Mouse (Mus musculus): ENCODE measurements around the gene Rsg1. TPM values are rescaled to one million over a fixed set of nuclear protein-coding genes. Genes with fewer than 3 reads are reported as not detected.
A peak's percentile ranks its signal among the peaks of the same experiment; 100 is the strongest.

Gene Rsg1
- polyA plus RNA-seq, 1 experiment from 2014 or later: 8.5 TPM

GRCm38 (mm10) chr4:141273296-141273695 lies 59.5 kb downstream of the Rsg1 start:
- Histone ChIP-seq H3K4me2 (ENCODE audit: low read depth, low read length) (peak overlapping the region; percentile 12; the same call in 1 of the 2 replicates), H3K9ac (replicated peaks; ENCODE audit: low read depth, low read length) (no peak overlapping the region; the same call in 1 of the 2 replicates), H3K4me1 (ENCODE audit: control insufficient read depth, insufficient read depth, low read length) (no peaks in the 10 kb centered on the region), H3K4me3 (ENCODE audit: low read depth, low read length) (no peak overlapping the region), H3K27ac (ENCODE audit: low read depth, low read length) (no peak overlapping the region), H3K27me3 (ENCODE audit: control insufficient read depth, insufficient read depth, low read length) (no peaks in the 10 kb centered on the region), H3K9me3 (ENCODE audit: control insufficient read depth, low read length) (no peaks in the 10 kb centered on the region), H3K36me3 (ENCODE audit: control insufficient read depth, insufficient read depth, low read length) (no peaks in the 10 kb centered on the region)
- peak; percentile 86 for ATAC-seq (ENCODE audit: low read depth)
- WGBS: 19% methylated on average over 12 of the region's 12 CpGs

GRCm38 (mm10) chr4:141274485-141275341 lies 61.0 kb downstream of the Rsg1 start:
- WGBS: 44% methylated on average over 23 of the region's 23 CpGs
- H3K4me3 ChIP-seq (ENCODE audit: low read depth, low read length): no peak overlapping the region

More at GRCm38 (mm10) chr4:141274485-141275341, 61.0 kb downstream of the Rsg1 start:
- no peak for ATAC-seq (ENCODE audit: low read depth)
- no peaks in the 10 kb centered on the region for H3K4me1 ChIP-seq (ENCODE audit: control insufficient read depth, insufficient read depth, low read length)
- H3K27me3 ChIP-seq (ENCODE audit: control insufficient read depth, insufficient read depth, low read length): no peaks in the 10 kb centered on the region
- H3K9me3 ChIP-seq (ENCODE audit: control insufficient read depth, low read length): no peaks in the 10 kb centered on the region
- no peaks in the 10 kb centered on the region for H3K36me3 ChIP-seq (ENCODE audit: control insufficient read depth, insufficient read depth, low read length)
- no peak overlapping the region for H3K27ac ChIP-seq (ENCODE audit: low read depth, low read length)
- H3K4me2 ChIP-seq (ENCODE audit: low read depth, low read length): no peak overlapping the region
- no peak overlapping the region for H3K9ac ChIP-seq (replicated peaks; ENCODE audit: low read depth, low read length)

Other genes with a start within 250 kb of the Rsg1 start
- gene Atp13a2, start 227.1 kb upstream of the Rsg1 start, polyA plus RNA-seq (2014; fragmentation: Nextera tagmentation; extraction: Ambion mirVana): 155 and 160 TPM in 2 replicates
- 109 and 229 TPM in 2 replicates for gene Mfap2, start 203.5 kb upstream of the Rsg1 start, polyA plus RNA-seq (2014; fragmentation: Nextera tagmentation; extraction: Ambion mirVana)
- 4.8 and 5.2 TPM in 2 replicates for gene Crocc, start 153.4 kb upstream of the Rsg1 start, polyA plus RNA-seq (2014; fragmentation: Nextera tagmentation; extraction: Ambion mirVana)
- 37.0 and 49.9 TPM in 2 replicates for gene Necap2, start 135.6 kb upstream of the Rsg1 start, polyA plus RNA-seq (2014; fragmentation: Nextera tagmentation; extraction: Ambion mirVana)
- 0.50 and 0.79 TPM in 2 replicates for gene Spata21, start 125.6 kb upstream of the Rsg1 start, polyA plus RNA-seq (2014; fragmentation: Nextera tagmentation; extraction: Ambion mirVana)
- 13.2 and 13.7 TPM in 2 replicates for gene Szrd1, start 74.2 kb upstream of the Rsg1 start, polyA plus RNA-seq (2014; fragmentation: Nextera tagmentation; extraction: Ambion mirVana)
- 28.3 and 31.7 TPM in 2 replicates for gene Fbxo42, start 66.0 kb upstream of the Rsg1 start, polyA plus RNA-seq (2014; fragmentation: Nextera tagmentation; extraction: Ambion mirVana)
- 0.68 and 1.6 TPM in 2 replicates for gene Arhgef19, start 25.5 kb downstream of the Rsg1 start, polyA plus RNA-seq (2014; fragmentation: Nextera tagmentation; extraction: Ambion mirVana)
- gene Epha2, start 87.3 kb downstream of the Rsg1 start, polyA plus RNA-seq (2014; fragmentation: Nextera tagmentation; extraction: Ambion mirVana): 0.21 and 0.52 TPM in 2 replicates
- gene Fam131c, start 154.3 kb downstream of the Rsg1 start, polyA plus RNA-seq (2014; fragmentation: Nextera tagmentation; extraction: Ambion mirVana): 28.8 and 47.7 TPM in 2 replicates
- gene Clcnka, start 184.8 kb downstream of the Rsg1 start, polyA plus RNA-seq (2014; fragmentation: Nextera tagmentation; extraction: Ambion mirVana): 0.33 TPM in 1 of 2 replicates, not detected in the other
- gene Clcnkb, start 202.1 kb downstream of the Rsg1 start, polyA plus RNA-seq (2014; fragmentation: Nextera tagmentation; extraction: Ambion mirVana): not detected in 2 replicates
- gene Hspb7, start 206.8 kb downstream of the Rsg1 start, polyA plus RNA-seq (2014; fragmentation: Nextera tagmentation; extraction: Ambion mirVana): 0.12 TPM in 1 of 2 replicates, not detected in the other
- 0.39 TPM in 1 of 2 replicates, not detected in the other for gene Srarp, start 222.1 kb downstream of the Rsg1 start, polyA plus RNA-seq (2014; fragmentation: Nextera tagmentation; extraction: Ambion mirVana)
- gene Zbtb17, start 230.7 kb downstream of the Rsg1 start, polyA plus RNA-seq (2014; fragmentation: Nextera tagmentation; extraction: Ambion mirVana): 32.2 and 36.6 TPM in 2 replicates

All from neural tube, embryonic 14.5 days (tissue).